Mouse (Mus musculus) urinary bladder, postnatal 36 days (tissue): ENCODE measurements around the gene Rapgef5.

Source experiments
- DNase-seq, 2 experiments: peaks; one replicate each; pipeline ENCODE4 v3.0.0; 2022; ENCODE audit warnings: low spot score in 2 of 2, mixed read lengths in 1 of 2

Gene Rapgef5

DNA sequence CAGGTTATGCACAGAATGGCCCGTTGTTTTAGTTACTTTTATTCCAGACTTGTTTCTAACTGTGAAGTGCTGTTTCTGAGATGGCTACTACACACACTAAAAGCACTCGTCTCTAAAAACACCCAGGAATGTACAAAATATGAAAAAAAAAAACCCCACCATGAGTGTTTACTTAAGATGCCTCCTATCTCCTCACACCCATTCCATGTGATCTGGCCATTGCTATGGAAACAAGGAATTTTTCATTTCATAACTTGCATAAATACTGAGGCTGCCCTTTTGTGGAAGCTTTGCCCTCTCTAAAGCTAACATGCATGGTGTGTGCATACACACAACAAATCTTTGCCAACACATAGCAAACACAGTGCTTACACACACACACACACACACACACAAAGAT, 156.9 kb downstream of the Rapgef5 start:
- no peak for DNase-seq

GRCm38 (mm10) chr12:117674511-117674910, 158.2 kb downstream of the Rapgef5 start:
- no peak for DNase-seq

- no peak for DNase-seq
These were observed 160.0 kb downstream of the Rapgef5 start for GRCm38 (mm10) chr12:117676265-117676664.

- DNase-seq = no peak
These were observed 162.6 kb downstream of the Rapgef5 start for GRCm38 (mm10) chr12:117678916-117679315.

GRCm38 (mm10) chr12:117679795-117680194, 163.5 kb downstream of the Rapgef5 start:
- DNase-seq = no peak

DNA sequence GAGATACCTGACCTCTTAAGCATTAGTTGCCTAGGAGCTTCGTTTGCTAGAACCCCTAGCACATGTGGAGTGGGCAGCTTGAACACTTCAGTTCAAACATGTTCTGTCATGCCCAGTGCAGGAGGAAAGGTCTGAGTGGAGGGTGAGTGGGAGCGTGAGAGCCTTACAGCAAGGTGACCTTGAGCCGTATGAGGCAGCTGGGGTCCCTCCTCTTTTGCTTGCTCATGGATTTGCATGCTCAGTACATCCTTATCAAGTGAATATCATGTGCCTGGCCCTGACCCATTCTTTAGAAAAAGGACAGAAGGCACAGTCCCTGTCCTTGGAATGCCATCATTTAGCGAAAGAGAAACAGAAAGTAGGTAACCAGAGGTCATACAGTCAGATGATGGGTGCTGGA, 165.0 kb downstream of the Rapgef5 start:
- DNase-seq = no peak

- no peak for DNase-seq
These were observed 167.1 kb downstream of the Rapgef5 start for GRCm38 (mm10) chr12:117683377-117683776.

DNA sequence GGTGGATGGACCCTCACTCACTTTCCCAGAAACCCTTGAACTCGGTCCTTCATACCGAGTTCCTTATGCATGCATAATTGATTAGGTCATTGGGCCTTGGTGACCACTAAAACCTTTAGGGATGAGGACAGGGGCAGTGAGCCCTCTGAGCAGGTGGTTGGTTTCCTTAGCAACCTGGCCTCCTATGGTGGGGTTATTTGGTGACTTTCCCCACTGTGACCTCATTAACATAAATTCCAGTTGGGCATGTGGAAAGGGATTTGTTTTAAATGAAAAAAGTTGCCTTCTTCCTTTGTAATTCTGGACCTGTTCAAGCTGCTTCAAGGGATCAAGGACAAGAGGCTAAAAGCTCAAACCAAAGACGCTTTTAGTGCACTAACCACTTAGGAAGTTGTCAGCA, 167.7 kb downstream of the Rapgef5 start:
- DNase-seq = no peak

DNA sequence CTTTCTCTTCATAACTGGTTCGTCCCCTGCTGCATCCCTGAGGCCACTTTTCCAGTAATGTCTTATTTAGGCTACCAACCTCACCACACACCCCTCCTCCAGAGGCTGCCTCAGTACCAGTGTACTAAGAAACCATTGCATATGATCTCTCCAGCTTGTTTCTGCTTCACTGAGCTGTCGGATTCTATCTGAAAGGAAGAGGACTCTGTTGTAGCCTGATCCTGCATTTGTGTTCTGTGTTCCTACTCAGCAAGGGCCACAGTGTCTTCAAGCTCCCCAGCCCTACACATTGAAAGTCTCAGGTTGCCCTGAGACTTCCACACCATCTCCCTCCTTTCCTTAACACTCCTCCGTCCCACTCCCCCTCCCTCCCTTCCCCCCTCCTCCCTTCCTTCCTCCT, 168.5 kb downstream of the Rapgef5 start:
- no peak for DNase-seq

GRCm38 (mm10) chr12:117685336-117685735, 169.1 kb downstream of the Rapgef5 start:
- no peak for DNase-seq

DNA sequence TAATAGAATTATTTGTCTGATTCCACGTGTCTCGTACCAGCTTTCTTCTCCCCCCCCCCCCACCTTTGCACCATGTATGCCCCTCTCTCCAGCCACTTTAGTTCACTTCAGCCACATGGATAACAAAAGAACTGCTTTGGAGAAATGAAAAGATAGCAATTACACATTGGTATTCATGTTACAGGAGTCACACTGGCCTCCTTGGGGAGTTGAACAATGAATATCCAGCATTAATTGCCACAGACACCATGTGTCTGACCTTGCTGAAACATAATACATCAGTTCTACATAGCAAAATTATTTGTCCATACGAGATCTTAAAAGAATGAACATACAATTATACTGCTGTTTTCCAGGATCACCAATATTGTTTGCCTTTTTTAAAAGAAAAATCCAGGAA, 170.5 kb downstream of the Rapgef5 start:
- no peak for DNase-seq

GRCm38 (mm10) chr12:117688655-117689548, 172.6 kb downstream of the Rapgef5 start:
- no peak for DNase-seq

DNA sequence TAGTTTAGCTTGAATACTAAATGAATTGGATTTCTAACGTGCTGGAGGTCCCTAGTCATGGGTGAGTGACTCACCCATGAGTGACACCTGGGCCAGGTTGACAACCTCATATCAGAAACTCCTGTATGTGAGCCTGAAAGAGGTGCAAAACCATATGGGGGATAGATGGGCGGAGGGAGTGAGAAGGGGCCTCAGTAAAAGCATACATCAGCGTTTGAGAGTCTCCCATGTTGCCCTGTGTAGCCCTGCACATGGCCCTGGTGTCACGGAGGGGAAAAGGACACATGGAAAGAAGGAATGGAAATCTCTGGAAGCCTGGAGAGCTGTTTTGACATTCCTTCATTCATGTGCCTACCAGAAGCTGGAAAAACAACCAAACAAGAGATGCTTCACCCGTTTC, 175.1 kb downstream of the Rapgef5 start:
- DNase-seq = no peak

DNA sequence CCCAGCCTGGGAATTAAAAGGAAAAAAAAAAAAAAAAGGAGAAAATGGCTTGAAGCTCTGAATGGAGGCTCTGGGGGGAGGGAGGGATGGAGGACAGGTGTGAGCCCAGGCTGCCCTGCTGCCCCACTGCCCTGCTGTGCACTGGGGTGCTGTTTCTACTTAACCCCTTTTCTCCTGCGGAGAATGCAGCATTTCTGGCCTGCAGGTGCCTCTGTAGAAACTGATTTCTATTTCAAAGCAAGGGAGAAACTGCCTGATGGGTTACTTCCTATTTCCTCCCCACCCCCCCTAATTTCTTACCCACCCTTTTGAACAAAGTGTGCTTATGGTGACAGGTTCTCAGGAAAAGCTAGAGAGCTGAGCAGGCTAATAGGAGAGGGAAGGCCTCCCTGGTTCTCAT, 176.5 kb downstream of the Rapgef5 start:
- DNase-seq = no peak

GRCm38 (mm10) chr12:117699950-117700665, 183.8 kb downstream of the Rapgef5 start:
- no peak for DNase-seq

DNA sequence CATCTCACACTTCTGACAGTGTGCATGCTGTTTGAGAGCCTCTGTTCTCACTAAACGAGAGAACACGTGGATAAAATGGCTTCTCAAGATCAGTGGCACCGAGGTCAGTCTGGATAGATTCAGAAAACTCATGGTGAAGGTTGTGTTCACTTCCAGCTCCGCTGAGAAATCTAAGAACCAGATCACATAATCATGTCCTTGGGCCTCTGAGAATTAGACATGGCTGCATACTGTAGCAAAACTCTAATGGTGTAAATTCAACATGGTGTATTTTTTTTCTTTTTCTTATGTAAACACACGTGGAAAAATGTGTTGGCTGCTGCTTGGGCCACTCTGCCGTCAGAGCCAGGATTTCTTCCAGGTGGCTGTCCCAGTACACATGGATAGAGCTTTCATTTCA, 184.6 kb downstream of the Rapgef5 start:
- DNase-seq = no peak

GRCm38 (mm10) chr12:117702291-117702690, 186.0 kb downstream of the Rapgef5 start:
- no peak for DNase-seq

DNA sequence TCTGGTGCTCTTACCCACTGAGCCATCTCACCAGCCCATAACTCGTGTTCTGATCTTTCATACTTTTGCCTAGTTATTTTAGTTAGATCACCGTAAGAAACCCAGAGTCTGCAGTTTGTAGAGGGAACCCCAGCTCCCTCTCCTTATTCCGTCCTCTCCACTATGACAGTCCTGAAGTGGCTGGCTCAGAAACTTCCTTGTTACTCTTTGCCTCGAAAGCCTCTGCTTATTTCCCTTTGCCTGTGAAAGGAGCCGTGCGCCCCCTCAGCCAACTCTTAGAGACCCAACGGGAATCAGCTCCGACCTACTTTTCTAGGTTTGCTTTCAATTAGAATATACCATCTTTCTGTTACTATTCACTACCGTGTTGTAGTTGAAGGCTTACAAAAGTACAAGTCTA, 186.6 kb downstream of the Rapgef5 start:
- DNase-seq = no peak

- DNase-seq = no peak
These were observed 187.1 kb downstream of the Rapgef5 start for GRCm38 (mm10) chr12:117703413-117703812.

- DNase-seq = no peak
These were observed 189.0 kb downstream of the Rapgef5 start for GRCm38 (mm10) chr12:117705308-117705707.

- no peak for DNase-seq
These were observed 193.0 kb downstream of the Rapgef5 start for GRCm38 (mm10) chr12:117709280-117709679.

GRCm38 (mm10) chr12:117712474-117712873, 196.2 kb downstream of the Rapgef5 start:
- DNase-seq = no peak

DNA sequence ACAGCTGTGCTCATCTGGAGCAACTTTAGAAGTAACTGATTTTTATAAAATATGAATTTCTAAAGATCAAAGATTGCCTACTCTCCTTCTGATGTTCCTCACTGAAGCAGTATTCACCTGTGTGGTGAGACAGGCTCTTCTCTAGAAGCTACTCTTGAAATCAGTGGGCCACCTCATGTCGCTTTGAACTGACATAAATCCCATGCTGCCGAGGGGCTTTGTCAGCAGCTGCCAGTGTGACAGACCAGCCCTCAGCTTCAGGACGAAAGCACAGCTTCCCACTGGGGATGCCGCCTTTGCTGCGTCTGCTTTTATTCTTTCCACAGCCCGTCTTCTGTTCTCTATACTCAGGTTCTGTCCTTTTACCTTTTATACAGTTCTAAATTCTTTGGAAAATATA, 197.3 kb downstream of the Rapgef5 start:
- no peak for DNase-seq
